Mouse (Mus musculus) megakaryocyte, embryonic 14.5 days (primary cell): ENCODE measurements around the gene Fcrl5. TPM values are rescaled to one million over a fixed set of nuclear protein-coding genes. Genes with fewer than 3 reads are reported as not detected.

Experiments
- H3K27me3 ChIP-seq: replicated peaks from 2 replicates; pipeline ENCODE3; 2012; ENCODE audit warnings: inconsistent platforms
- H3K36me3 ChIP-seq: replicated peaks from 2 replicates; pipeline ENCODE3; 2012; ENCODE audit warnings: low read length, inconsistent platforms, mixed read lengths
- H3K4me1 ChIP-seq: 2 replicates; pipeline ENCODE4 v1.6.1; 2012; ENCODE audit warnings: inconsistent platforms
- H3K4me3 ChIP-seq: replicated peaks from 2 replicates; pipeline ENCODE3; 2012; ENCODE audit warnings: moderate library complexity, mild to moderate bottlenecking, inconsistent platforms
- H3K9me3 ChIP-seq: 2 replicates; pipeline ENCODE4 v1.6.1; 2012; ENCODE audit warnings: inconsistent platforms
- FLI1 ChIP-seq: IDR thresholded peaks from 2 replicates; pipeline ENCODE4 v1.6.1; 2012; ENCODE audit warnings: low read length, inconsistent platforms, mixed read lengths
- GATA1 ChIP-seq: IDR thresholded peaks from 3 replicates; pipeline ENCODE4 v1.6.1; 2012; ENCODE audit warnings: mixed read lengths, low read length, inconsistent platforms, borderline replicate concordance
- polyA plus RNA-seq: library from polyadenylated mRNA; stranded (reverse); fragments of >175 nt; gene quantifications from 2 replicates; pipeline ENCODE4 v1.2.3, GENCODE M21; 2012; ENCODE audit warnings: low replicate concordance; ENCODE audit not compliant: insufficient read depth

Fcrl5 gene
- polyA plus RNA-seq, 1 experiment: not detected

DNA sequence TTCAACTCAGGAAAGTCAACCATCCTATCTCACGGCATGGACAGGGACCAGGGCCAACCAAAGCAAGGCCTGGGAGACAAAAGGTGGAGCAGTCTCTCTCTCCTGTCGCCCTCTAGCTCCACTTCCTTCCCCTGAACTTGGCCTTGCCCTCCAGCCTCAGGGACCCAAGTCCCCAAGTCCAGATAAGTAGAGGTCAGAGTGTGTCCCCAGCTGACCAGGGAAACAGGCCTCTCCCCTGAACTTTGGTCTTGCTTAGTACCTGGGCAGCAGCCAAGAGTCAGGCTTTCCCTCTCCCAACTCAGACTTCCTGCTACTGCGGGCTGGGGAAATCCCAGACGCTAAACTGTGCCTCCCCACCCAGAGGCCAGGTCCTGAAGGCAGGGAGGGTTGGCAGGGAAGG lies 73.5 kb downstream of the Fcrl5 start:
- Histone ChIP-seq H3K4me1 (peaks cover 62% of the 10 kb centered on the region), H3K27me3 (peaks cover 33% of the 10 kb centered on the region), H3K9me3 (no peaks in the 10 kb centered on the region), H3K4me3 (peak overlapping the region; percentile 33), H3K36me3 (no peaks in the 10 kb centered on the region)
- no peak for TF ChIP-seq FLI1
- no peak for TF ChIP-seq GATA1

DNA sequence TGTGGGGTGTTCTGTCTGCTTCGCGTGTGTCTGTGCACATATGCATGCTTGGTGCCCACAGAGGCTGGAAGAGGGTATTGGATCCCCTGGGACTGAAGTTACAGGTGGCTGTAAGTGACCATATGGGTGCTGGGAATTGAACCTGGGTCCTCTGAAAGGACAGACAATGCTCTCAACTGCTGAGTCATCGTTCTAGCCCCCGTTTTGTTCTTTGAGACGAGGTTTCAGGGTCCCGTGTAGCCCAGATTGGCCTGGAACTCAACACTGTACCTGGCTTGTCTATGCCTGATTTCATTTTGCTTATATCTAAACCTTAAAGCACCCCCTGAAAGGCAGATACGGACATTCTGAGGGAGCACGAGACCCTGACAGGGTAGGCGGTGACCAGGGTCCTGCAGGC lies 75.3 kb downstream of the Fcrl5 start:
- H3K36me3 ChIP-seq: no peaks in the 10 kb centered on the region
- no peak overlapping the region for H3K4me3 ChIP-seq
- H3K9me3 ChIP-seq: no peaks in the 10 kb centered on the region
- H3K27me3 ChIP-seq: peaks cover 20% of the 10 kb centered on the region
- no peak for TF ChIP-seq GATA1
- no peak for TF ChIP-seq FLI1
- H3K4me1 ChIP-seq: peaks cover 77% of the 10 kb centered on the region

DNA sequence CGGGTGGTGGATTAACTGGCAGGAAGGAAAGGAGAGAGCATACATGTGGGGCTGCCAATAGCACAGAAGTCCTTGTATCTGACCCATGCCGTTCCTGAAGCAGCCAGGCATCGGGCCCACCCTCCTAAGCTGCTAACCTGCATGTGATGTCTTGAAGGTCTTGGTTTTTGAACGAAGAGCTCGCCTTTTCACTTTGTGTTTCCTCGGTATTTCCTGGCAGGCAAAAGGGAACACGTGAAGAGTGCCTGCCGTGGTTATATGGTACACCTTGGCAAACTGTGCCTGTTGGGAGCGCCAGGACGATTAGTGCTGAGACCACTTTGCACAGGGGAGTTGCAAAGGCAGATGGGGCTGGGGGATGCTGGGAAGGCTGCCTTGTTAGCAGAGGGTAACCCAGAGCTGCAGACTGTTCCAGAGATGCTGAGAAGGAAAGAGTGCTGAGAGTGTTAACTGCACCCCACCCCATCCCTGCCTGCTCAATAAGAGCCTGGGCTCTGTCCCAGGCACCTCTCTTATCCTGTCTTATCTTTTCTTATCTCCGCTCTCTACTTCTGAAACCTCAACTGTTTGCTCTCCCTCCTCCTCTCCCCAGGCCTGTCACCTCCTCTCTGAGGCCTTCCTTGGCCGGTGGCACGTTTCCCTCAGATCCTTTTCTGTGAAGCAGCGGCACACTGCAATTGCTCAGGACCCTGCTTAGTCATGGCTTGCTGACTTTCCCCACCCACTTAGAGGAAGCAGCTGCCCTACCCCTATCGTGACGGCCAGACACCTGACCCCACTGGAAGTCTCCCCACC lies 76.6 kb downstream of the Fcrl5 start:
- Histone ChIP-seq H3K36me3 (no peaks in the 10 kb centered on the region), H3K4me1 (peaks cover 90% of the 10 kb centered on the region), H3K9me3 (no peaks in the 10 kb centered on the region), H3K4me3 (peak overlapping the region; percentile 89), H3K27me3 (peaks cover 10% of the 10 kb centered on the region)
- TF ChIP-seq GATA1 (no peak), FLI1 (no peak)

DNA sequence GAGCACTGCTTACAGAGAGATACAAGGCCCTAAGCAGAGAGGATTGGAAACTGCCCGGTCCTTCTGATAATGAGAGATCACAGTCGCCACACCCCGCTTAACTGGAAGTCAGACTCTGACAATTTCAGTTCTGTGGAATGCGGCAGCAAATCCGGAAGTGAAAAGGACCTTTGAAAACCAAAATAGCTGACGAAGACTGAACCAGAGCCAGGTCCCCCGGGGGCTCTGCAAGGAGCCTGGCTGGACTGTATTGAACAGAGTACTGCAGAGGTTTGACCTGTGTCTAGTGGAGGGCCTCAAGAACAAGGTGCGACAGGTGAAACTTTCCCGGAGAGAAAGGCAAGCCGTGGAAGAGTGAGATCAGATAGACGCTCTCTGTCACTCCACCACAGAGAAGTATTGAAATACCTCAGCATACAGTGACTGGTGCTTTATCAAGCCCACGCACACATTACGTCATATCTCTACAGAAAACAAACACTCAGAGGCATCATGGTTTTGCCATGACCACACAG lies 80.1 kb downstream of the Fcrl5 start:
- TF ChIP-seq GATA1 (no peak), FLI1 (no peak)
- Histone ChIP-seq H3K36me3 (no peaks in the 10 kb centered on the region), H3K27me3 (peaks cover 4% of the 10 kb centered on the region), H3K9me3 (no peaks in the 10 kb centered on the region), H3K4me3 (peak overlapping the region; percentile 82), H3K4me1 (peaks cover 89% of the 10 kb centered on the region)

DNA sequence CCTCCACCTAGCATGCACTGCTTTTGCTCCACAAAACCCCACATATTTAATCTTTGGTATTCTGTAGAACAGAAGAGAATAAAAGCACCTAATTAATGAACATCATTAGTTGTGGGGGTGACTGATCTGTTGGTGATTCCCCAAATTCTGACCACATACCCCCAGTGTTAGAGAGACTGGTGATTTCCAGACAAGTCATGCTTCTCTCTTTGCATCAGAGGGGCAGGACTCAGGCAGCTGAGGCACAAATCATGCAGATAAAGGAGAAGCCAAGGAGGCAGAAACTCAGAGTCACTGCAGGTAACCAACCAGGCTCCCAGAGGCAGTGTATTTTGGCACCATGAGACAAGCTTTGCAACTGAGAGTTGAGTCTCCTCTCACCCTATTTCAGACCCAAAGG lies 82.9 kb downstream of the Fcrl5 start:
- Histone ChIP-seq H3K9me3 (no peaks in the 10 kb centered on the region), H3K4me1 (peaks cover 80% of the 10 kb centered on the region), H3K36me3 (no peaks in the 10 kb centered on the region), H3K4me3 (no peak overlapping the region), H3K27me3 (peaks cover 3% of the 10 kb centered on the region)
- TF ChIP-seq FLI1 (no peak), GATA1 (no peak)

DNA sequence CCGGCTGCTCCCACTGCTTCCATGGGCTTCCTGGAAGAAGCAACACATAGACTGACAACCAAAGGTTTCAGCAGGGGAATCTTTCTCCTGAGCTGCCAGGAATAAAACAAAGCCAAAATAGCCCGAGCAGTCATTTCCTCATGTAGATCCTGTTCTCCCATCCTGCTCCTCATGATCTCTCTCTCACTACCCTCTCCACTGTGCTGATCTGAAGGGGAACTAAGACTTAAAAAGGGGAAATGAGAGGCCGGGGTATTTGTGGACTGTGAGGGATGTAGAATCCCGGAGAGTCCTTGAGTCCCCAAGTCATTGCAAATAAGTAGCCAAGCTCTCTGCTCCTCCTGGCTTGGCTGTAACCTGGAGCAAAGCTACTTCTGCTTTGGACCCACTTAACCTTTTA lies 85.6 kb downstream of the Fcrl5 start:
- H3K36me3 ChIP-seq: no peaks in the 10 kb centered on the region
- no peak for TF ChIP-seq GATA1
- TF ChIP-seq FLI1: no peak
- peaks cover 3% of the 10 kb centered on the region for H3K27me3 ChIP-seq
- H3K4me3 ChIP-seq: no peak overlapping the region
- H3K4me1 ChIP-seq: peaks cover 64% of the 10 kb centered on the region
- H3K9me3 ChIP-seq: no peaks in the 10 kb centered on the region

DNA sequence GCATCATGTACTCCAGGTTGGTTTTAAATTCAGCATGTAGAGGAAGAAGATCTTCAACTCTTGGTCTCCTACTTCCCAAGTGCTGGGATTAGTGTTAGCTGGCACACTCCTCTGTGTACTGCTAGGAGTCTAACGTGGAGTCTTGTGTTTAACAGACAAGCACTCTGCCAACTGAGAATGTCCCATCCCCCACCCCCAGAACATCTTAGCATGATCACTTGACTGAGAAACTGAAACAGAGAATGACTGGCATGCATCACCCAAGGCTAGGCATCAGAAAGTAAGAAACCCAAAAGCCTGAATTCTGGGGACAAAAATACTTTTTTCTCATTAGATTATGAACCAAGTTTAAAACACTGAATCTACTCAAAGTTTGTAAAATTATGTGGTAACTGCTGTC lies 86.3 kb downstream of the Fcrl5 start:
- H3K4me3 ChIP-seq: no peak overlapping the region
- no peaks in the 10 kb centered on the region for H3K9me3 ChIP-seq
- H3K4me1 ChIP-seq: peaks cover 64% of the 10 kb centered on the region
- H3K27me3 ChIP-seq: peaks cover 3% of the 10 kb centered on the region
- no peak for TF ChIP-seq GATA1
- no peak for TF ChIP-seq FLI1
- H3K36me3 ChIP-seq: no peaks in the 10 kb centered on the region

DNA sequence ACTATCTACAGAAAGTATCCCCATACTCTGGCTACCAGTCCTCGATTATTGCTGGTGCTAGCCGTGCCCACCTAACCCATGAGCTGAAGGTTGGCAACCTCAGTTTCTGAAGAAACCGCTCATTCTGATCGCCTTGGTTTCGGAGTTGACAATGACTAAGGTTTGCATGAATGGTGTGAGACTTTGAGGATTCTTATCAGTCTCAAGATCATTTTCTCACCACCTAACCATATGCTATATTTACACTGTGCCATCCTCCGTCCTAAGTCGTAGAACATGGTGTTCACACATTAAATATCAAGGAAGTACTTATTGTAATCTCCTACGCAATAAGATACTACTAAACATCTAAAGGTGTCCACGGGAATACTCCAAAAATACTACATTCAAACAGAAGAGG lies 88.1 kb downstream of the Fcrl5 start:
- no peaks in the 10 kb centered on the region for H3K9me3 ChIP-seq
- no peaks in the 10 kb centered on the region for H3K27me3 ChIP-seq
- TF ChIP-seq FLI1: no peak
- TF ChIP-seq GATA1: no peak
- no peak overlapping the region for H3K4me3 ChIP-seq
- peaks cover 65% of the 10 kb centered on the region for H3K4me1 ChIP-seq
- peaks cover 16% of the 10 kb centered on the region for H3K36me3 ChIP-seq

DNA sequence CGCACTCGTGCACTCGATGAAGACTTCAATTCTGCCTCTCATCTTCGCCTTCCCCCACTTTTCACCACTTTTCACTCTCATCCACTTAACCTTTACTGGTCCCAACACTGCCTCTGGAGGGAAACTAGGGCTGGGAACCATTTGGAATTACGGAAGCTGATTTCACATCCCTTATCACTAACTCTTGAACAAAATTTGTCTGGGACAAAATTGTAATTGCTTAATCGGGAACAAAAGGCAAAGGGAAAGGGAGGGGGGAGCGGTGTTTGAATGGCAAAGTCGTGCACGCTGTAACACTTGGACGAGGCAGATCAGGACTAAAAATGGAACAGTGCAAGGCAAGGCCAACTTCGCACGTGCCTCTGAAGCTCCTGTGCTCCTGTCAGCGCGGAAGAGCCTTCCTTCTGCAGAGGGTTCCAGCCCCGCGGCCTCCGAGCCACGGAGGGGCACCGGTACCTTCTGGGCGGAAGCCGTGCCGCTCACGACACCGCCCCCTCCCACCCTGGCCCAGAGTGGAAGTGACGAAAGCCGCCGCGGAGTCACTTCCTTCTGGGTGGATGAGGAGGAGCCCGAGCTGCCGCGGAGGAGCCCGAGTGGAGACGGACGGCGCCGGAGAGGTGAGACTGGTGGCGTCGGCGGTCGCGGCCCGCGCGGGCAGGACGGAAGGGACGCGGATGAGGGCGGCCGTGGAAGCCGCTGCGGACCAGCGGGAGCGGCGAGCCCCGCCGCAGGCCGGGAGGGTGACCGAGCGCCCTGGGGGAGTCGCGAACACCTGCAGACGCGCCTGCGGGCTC lies 89.7 kb downstream of the Fcrl5 start, which contains the start of gene Etv3:
Etv3 (plus strand) TSS at position 365 of the 794 bp plus-strand sequence.
- no peaks in the 10 kb centered on the region for H3K9me3 ChIP-seq
- peaks cover 71% of the 10 kb centered on the region for H3K4me1 ChIP-seq
- H3K27me3 ChIP-seq: no peaks in the 10 kb centered on the region
- H3K4me3 ChIP-seq: peak within 1 kb of the TSS; percentile 99
- TF ChIP-seq GATA1 (no peak), FLI1 (no peak)
- H3K36me3 ChIP-seq: peaks cover 31% of the 10 kb centered on the region
